Mouse (Mus musculus) frontal cortex, postnatal 14 days (tissue): ENCODE results near the gene Grik1.

ENCODE experiments used
- DNase-seq, 2 experiments: peaks; one replicate each; pipeline ENCODE4 v3.0.0; 2022; ENCODE audit warnings: low spot score in 2 of 2

Gene Grik1

DNA sequence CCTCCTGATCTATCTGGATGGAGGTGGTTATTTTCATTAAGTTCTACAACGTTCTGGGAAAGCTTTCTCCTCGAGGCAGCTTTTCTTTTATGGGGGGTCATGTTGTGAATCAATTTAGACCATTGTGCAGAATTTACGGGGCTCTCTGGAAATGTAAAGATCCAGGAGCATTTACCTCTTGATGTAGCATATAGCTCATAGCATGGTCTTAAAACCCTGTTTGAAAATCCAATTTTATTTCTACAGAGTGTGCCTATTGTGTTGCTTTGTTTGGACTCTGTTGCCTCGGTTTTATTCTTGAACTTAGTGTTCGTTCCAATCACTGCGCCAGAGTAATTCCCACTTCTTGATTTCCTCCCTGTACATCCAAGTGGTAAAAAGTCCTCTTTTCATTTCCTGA lies 328.6 kb downstream of the Grik1 start:
- DNase-seq: no peak

DNA sequence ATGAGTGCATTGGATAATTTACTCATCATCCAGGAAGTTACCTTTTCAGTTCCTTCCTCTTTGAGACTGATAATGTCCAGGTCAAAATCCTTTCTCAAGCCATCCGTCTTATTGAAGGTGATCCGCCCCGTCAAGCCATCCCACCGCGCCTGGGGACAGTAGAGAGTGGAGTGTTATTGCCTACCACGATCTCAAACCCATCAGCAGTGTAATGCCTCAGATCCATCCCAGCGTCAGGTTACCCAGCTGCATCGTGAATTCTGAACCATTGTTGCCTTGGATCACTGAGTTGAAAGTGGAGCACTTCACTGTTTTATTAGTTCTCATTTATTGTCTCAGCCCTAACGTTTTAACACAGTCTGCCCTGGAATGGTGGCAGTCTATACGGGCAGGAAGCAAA lies 332.6 kb downstream of the Grik1 start:
- DNase-seq: no peak

DNA sequence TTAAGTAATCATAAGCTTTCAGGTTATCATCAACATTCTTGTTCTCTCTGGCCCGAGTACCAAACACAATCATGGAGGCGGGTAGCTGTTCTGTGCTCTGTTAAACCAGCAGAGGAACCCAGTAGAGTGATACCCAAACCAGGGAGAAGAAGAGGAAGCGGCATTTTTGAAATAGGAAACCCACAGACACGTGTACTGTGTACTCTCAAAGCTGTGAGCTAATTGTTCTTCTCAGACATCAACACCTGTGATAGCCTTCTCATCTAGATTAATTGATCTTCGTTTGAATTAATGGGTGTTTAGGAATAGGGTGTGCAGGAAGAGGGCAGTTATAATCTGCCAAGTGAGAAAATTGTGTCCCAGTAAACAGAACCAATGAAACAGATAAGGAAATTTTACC lies 333.9 kb downstream of the Grik1 start:
- DNase-seq: no peak

DNA sequence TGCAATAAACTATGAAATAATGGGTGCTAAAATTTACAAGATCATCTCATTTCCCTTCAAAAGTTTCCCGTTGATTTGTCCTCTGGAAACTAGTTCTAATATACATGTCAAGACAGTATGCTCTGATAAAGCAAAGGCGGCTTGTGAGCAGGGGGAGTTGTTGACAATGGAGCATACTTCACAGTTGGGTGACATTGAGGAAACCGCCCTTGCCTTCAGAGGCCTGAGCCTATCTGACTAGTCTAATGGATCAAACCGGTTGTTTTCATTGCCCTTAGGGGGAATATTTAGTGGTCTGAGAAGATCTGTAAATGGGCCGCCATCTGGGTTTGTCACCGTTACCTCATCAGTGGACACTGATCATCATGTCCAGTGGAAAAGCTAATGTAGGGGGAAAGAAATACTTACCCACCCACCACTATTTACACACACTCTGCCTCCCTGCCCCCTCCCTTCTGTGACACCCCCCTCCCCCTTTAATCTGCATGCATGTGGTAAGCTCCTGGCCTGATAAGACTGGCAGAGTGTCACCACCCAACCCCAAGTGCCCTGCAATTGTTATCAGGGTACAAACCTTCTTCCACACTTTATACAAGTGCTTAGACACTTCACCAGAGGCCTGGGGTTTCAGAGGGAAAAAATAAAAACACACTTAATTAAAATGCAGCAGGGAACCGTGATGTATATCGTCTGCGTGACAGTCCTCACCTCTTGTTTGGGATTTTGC lies 335.2 kb downstream of the Grik1 start:
- no peak for DNase-seq

DNA sequence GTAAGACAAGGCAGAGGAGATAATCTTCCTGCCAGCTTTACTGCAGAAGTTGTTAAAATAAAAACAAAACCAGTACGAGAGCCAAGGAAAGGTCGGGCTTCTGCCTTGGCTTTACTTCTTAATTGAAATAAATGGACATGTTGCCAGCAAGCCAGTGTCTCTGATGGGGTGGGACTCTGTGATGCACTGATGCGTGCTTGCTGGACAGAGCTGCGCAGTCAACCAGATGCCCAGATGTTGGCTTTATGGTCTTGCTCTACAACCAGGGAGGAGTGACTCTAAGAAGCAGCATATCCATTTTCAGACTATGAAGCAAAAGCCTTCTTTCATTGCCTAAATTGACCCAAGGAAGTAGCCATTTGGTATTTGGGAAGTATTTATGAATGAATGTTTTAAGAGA lies 336.9 kb downstream of the Grik1 start:
- no peak for DNase-seq

DNA sequence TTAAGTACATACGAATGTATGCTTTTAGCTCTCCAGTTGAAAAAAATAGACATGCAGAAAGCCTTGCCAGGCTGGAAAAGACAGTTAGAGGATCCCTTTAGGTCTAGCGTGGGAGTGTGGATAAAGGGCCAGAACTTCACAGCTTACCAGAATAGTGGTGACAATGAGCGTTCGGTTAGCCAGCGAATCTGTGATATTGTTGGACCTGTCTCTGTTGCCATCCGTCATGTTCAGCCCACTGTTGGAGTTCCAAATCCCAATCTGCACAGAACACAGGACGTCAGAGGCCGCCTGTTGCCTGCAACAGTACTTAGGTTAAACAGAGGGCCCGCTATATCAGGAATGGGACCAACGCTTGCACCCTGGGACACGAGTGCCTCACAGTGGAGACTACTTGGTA lies 340.2 kb downstream of the Grik1 start:
- DNase-seq: peak; percentile 8 to 12

DNA sequence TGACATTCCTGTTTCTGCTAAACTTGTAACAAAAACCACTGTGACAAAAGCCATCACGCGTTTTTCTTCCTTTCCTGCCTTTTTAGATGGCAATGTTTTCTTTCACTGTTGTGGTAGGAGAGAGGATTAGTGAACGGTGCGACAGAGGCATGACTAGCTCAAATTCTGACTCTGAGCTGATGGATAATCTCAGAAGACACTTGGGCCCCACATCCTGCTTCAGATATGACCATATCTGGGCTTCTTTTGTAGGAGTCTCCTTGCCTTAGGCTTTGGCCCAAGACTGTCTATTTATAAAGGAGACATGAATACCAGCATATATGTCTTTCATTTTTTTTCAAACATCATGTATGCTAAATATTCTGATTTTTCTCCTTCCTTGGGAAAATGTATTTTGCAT lies 341.9 kb downstream of the Grik1 start:
- DNase-seq: no peak

DNA sequence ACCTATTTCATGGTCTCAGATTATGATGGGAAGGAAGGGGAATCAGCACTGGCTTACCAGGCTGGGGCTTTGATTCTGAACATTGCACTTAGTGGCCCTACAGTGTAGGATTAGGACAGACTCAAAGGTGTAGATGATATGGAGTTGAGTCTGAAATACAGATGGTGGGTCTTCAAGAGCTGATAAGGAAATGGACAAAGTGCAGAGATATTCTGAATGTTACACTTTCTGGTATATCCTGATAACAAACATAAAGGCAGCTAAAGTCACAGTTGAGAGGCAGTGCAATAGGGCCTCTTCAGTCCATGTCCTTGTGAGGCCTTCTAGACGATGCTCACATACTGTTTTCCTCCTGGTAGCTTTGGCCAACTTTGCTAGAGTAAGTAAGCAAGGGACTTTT lies 345.7 kb downstream of the Grik1 start:
- DNase-seq: no peak

DNA sequence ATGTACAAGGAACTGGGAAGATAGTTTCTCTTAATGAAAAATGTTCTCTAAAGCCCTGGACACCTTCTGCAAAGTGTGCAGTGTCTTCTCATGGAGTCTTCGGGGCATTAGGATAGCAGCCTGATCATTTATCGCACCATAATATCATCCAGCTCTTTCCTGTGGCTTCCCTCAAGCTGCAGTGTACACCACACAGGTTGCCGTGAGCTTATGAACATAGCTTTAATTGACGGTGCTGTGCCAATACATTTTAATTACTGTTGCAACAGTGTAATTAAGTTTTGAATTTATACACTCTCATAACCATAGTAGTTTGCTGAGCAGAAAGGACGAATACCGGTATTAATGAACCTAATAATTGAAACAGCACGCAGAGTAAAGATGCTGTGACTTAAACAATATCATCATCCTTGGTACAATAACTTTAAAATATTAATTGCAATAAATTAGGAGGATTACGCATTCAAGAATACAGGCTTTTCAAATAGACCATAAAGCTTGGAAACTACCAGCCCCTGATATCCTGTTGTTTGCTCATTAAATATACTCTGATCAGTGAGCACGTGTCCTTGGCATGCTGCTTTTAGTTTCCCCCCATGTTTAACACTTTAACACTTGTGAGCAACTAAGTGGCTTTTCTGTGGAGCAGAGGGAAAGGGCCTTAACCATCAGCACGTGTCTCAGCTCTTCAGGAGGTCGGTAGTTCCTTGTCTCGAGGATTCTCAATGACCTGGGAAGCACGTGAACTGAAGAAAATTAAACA lies 347.8 kb downstream of the Grik1 start:
- DNase-seq: no peak

DNA sequence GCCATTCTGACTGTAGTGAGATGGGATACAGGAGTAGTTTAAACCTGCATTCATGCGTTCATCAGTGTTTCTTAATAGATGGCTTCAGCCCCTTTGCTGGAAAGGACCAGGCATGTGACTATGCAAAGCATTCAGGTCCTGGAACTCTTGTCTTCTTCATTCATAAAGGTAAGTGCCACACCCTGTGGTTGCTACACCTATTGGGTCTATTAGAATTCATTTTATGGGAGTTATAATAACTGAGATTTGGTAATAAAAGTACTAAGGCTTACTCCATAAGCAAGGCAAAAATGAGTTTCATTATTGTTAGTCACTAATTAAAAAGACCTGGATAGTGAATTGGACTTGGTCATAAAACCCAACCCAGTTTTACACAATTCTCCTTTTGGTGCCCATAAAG lies 355.4 kb downstream of the Grik1 start:
- DNase-seq: no peak

DNA sequence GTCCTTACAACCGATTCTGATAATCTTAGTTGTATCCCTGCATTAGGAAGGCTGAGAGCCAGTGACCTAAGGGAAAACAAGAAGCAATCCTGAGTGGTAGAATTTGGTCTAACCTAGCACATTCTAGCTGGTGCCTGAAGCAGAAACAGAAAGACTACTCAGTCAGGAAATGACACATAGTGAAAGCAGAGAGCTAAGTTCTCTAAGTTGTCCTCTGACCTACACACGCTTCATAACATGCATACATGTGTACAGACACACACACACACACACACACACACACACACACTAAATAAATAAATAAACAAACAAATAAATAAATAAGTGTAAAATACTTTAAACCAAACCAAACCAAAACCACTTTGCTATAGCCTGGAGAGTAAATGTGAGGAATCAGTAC lies 358.7 kb downstream of the Grik1 start:
- DNase-seq: no peak

DNA sequence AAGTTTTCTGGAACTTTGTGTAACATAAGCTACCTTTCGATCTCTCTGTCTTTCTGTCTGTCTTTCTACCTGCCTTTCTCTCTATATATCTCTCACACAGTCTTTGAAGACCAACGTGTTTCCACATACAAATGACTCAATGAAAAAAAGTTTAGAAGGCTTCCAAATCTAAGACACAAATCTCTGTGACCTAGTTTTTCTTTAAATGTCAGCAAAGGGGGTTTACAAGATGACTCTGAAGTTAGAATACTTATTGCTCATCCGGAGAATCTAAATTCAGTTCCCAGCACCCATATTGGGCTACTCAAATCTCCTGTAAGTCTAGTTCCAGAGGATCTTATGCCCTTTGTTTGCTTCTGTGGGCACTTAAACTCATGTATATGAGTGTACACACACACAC lies 359.5 kb downstream of the Grik1 start:
- no peak for DNase-seq

DNA sequence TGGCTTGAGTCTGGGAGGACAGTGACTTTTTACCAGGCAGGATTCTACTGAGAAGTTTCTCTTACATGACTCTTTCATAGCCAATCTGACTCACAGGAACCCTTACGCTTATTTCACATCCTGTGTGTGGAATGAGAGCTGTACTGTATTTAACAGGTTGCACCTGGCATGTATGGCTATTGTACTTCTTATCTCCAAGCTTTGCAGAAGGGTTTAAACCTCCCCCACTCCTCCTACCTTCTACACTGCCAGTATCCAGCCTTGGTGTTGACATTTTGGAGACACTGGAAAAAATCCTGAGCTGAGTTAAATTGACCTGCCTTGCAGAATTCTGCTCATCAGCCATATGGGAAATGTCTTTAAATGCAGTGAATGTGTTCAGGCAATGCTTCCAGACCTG lies 361.4 kb downstream of the Grik1 start:
- no peak for DNase-seq

DNA sequence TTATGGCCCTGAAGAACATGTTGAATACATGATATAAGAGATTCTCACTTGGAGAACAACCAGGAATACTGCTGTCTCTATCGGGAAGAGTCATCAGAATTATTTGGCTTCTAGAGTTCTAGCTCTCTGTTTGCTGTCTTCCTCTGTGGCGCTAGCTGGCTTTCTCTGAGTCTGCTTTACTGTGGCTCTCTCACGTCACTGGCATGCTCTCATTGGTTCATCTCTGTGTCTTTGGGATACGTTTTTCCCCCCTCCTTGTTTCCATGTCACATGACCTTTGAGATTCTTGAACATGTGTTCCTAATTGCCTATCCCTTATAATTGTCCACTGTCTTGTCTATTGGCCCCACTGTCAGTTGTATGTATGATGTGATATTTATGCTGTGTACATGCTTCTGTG lies 372.2 kb downstream of the Grik1 start:
- no peak for DNase-seq

DNA sequence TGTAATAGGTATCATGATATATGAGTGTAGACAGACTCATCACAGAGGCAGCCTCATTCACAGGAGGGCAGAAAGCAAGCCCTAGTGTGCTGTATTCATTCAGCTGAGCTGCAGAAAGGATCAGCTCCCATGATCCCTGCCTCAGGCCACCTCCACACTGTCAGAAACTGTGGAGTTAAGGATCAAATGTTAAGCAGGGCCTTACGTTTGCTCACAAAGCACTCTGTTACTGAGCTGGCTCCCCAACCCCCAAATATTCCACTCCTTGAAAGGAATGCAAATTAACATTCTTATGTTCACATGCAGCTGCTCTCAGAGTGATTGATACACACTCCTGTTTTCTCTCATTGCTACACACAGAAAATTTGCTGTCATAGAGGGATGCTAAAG lies 372.9 kb downstream of the Grik1 start:
- DNase-seq: no peak

DNA sequence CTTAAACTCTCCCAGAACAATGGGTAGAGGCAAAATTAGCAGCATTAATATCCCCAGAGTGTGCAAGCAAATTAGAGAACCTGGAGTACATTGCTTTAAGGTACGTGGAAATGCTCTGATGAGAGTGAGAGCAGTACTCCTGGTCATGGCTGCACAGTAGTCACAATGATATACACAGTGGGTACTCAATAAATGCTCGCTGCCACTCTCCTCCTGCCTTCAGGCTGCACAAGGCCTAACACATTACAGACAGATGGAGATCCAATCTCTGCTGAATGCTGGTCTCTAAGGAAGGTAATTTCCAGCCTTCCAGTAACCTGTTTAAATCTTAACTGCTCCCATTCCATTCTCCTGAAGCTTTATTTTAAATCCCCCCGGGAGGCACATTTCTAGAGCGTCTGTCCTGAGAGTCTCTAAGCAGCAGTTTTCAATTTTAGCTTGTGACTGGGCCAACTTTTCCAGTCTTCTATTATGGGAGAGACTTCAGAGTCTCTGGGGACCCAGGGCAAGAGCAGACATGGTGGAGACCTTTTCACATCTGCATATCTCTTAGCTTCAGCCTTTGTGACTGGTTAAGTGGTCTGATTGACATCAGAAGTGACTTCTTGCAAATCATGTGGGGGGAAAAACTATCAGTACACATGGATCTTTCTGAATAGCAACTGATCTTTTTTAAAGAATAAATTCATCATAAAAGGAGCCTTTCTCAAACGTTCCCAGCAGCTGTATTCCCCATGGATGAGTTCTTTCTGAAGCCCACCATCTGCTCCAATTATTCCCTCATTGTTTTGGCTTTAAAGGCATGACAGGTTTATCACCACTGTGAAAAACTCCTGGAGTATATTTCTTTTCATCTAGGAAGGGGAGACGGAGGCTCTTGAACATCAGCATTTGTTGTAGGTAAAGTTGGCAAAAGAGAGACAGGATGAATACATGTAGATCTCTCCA lies 373.6 kb downstream of the Grik1 start:
- no peak for DNase-seq

DNA sequence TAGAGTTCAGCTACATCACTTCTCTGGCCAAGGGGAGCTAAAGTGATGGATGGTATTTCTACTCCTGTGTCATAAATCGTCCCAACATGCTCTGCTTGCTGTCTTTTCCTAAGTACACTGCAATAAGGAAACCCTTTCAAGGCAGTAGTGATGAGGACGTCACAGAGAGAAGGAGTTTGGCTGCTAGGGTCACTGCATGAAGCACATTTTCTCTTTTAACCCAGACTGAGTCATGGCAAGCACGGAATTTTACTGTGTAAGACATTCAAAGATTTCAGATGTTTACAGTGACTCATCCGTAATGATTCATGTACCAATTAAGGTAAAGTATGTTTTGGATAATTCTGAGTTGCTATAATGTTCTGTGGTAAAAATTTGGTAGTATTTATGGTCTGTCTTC lies 374.9 kb downstream of the Grik1 start:
- no peak for DNase-seq

DNA sequence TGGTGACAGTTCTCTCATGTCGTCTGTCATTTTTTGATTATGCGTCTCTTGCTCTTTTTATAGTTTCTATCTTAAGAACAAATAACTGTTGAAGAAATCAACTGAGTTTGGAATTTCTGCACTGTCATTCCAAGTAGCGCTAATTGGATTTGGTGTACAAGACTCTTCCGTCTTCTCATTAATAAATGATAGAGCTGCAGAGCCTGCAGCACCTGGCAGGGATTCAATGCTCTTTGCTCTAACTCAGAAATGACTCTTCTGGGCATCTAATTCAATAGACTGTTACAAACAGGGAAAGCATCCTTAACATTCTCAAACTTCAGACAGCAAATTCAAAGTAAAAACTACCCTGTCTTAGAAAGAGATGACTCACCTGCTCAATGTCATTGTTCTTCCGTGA lies 376.3 kb downstream of the Grik1 start:
- DNase-seq: no peak

DNA sequence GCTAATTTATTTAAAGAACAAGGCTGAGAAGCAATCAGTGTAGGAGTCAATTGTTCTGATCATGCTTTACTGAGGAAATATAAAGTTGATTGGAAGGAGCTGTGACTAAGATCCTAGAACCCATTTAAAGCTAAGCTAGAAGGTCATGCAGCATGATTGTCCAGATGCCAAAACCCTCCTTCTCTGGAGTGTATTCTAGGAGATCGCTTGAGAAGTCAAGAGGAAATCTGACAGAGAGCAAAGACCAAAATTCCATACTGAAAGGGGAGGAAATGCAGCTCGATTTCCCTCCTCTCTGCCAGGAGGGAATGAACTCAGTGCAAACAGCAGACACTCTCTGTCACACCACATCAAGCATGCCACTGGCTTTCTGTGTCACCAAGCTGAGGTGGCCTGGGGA lies 378.9 kb downstream of the Grik1 start:
- no peak for DNase-seq

DNA sequence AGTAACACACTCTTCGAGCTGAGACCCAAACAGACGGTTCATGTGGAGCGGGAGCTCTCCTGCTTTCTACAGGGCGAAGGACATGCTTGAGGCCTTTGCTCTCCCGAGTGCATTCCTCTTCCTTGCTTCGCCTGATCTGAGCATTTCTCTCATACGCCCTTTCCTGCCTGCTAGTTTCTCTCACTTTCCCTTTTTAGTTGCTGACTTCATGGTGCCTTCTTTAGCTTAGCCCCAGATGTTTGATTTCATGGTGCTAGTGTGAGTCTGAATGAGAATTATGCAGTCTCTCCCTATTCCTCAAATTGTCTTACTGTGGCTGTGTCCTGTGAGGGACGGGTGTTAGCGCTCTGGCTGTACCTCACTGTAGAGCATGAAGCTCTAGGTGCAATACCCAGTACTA lies 388.0 kb downstream of the Grik1 start:
- no peak for DNase-seq

DNA sequence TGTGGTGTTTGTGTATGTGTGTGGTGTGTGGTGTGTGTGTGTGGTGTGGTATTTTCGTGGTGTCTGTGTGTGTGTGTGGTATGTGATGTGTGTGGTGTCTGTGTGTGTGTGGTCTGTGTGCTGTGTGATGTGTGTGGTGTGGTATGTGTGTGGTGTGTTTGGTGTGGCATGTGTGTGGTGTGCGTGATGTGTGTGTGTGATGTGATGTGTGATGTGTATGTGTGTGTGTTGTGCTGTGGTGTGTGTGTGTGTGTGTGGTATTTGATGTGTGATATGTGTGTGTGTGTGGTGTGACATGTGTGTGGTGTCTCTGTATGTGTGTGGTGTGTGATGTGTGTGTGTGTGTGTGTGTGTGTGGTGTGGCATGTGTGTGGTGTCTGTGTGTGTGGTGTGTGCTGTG lies 388.9 kb downstream of the Grik1 start:
- DNase-seq: no peak

DNA sequence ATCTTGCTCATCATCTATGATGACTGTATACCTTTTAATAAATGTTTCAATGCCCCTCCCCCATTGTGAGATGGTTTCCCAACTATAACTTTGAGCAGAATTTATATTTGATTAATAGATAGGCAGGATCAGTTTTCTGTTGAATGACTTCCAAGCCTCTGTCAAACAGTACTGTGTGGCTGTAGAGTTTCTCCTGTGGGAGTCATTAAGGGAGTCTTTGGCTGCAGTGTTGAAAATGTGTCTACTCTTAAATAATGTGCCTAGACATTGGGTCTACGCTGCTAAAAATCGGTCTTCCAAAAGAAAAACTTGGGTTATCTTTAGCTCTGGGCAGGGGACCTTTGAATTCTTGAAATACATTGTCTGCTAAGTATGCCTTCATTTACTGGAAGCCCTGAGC lies 414.1 kb downstream of the Grik1 start:
- DNase-seq: no peak

DNA sequence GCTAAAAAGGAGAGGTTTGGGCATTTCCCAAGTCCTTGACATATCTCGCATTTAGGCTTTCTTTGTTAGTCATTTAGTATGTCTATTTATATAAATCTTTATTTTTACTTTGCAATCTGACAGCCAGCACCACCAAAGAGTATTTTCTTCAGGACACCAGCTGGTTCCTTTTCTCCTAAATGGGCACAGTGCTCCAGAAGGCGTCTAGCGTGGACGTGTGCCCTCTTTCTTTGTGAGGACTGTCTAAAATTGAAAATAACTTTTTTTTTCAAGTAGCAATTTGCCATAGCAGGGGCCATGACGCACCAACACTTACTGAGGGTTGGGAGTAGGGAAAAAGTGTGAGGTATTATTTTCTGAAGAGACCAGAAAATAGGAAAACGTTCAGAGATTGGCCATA lies 425.5 kb downstream of the Grik1 start:
- no peak for DNase-seq
